Mouse (Mus musculus): ENCODE data around the gene Gpr34. TPM values are rescaled to one million over a fixed set of nuclear protein-coding genes. Genes with fewer than 3 reads are reported as not detected.

Gpr34 gene
- 0.28 and 0.38 TPM in 2 replicates for polyA plus RNA-seq (2015; fragmentation: Nextera tagmentation; extraction: Ambion mirVana)

DNA sequence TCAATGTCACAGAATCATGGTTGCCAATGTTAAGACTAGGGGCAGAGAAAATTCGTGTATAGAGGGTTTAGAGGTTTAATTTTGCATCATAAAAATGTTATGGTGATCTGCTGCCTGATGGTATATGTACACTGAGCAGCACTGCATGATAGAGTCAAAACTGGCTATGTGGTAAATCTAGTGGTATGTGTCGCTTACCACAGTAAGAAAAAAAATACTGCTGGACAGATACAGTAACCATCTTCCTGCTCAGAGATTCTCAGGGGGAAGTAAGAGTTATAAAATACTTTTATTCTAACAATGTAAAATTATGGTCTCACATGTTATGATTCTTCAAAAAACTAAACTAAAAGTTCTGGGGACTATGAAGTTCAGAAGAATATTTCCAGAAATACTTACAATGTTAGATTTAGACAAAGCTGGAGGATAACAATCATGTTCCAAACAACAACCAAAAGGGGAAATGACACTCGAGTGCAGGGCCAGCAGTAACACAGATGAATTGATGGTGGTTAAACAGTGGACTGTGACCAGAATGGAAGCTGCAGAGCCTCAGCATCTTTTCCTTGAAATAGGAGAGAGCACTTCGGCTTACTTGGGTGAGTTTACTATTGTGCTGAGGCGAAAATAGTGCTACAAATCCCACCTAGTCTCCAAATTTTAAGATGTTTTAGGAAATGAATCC is at the start of gene Gpr34:
TSS of gene Gpr34 (plus strand) at position 491 of the 685 bp plus-strand sequence.
- H3K4me1 ChIP-seq (ENCODE audit: control insufficient read depth, low read depth, low read length): no peaks in the 10 kb centered on the region
- no peaks in the 10 kb centered on the region for H3K27me3 ChIP-seq (ENCODE audit: control insufficient read depth, insufficient read depth, low read depth, low read length)
- no peaks in the 10 kb centered on the region for H3K9me3 ChIP-seq (replicated peaks; ENCODE audit: control insufficient read depth, low read length)
- no peak within 1 kb of the TSS for H3K9ac ChIP-seq (ENCODE audit: low read depth, low read length)
- H3K4me3 ChIP-seq (ENCODE audit: low read depth, low read length): no peak within 1 kb of the TSS
- H3K36me3 ChIP-seq (ENCODE audit: control insufficient read depth, insufficient read depth): no peaks in the 10 kb centered on the region
- no peak within 1 kb of the TSS for H3K4me2 ChIP-seq (ENCODE audit: low read depth, low read length)
- WGBS (ENCODE audit: insufficient replicate concordance): 27% methylated on average over 5 of the region's 5 CpGs
- ATAC-seq (ENCODE audit: low read depth): no peak
- H3K27ac ChIP-seq (ENCODE audit: low read length): no peak within 1 kb of the TSS

DNA sequence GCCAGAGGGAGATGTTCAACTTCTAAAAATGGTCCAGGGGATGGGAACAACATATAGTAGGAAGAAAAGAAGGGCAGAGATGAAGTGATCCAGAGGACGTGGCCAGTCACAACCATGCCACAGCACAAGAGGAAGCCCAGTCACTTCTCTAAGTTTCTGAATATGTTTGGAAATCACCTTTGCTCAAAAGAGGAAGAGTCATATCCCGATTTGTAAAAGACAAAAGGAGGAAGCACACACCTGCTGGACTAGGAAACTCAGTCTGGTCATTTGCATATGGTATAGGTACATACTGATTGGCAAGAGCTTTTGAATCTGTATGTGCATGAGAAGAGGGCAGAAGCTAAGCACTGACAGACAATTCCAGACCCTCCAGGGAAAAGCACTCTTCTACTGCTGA is 32.5 kb upstream of the Gpr34 start:
- Histone ChIP-seq H3K4me1 (ENCODE audit: control insufficient read depth, low read depth, low read length) (no peaks in the 10 kb centered on the region), H3K4me3 (ENCODE audit: low read depth, low read length) (no peak overlapping the region), H3K27me3 (ENCODE audit: control insufficient read depth, insufficient read depth, low read depth, low read length) (no peaks in the 10 kb centered on the region), H3K9ac (ENCODE audit: low read depth, low read length) (no peak overlapping the region), H3K4me2 (ENCODE audit: low read depth, low read length) (no peak overlapping the region), H3K27ac (ENCODE audit: low read length) (no peak overlapping the region), H3K9me3 (replicated peaks; ENCODE audit: control insufficient read depth, low read length) (no peaks in the 10 kb centered on the region), H3K36me3 (ENCODE audit: control insufficient read depth, insufficient read depth) (no peaks in the 10 kb centered on the region)
- 42% methylated on average over 2 of the region's 2 CpGs for WGBS (ENCODE audit: insufficient replicate concordance)
- no peak for ATAC-seq (ENCODE audit: low read depth)

DNA sequence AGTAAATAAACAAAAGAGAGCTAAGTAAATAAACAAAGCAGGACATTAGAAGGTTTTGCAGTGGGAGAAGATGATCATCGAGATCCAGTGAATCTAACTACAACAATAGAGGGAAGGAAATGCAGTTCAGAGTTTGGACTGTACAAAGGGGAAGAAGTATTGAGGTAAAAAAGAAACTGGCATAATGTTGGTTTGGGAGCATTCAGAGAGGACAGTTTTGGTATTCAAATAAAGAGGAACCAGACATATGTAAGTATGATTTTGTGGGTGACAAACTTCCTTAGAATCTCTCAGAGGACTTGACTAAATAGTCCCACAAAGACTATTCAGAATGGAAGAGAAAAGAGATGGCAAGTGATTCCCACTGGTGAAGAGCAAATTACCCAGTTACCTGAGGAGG is 31.9 kb upstream of the Gpr34 start:
- H3K4me1 ChIP-seq (ENCODE audit: control insufficient read depth, low read depth, low read length): no peaks in the 10 kb centered on the region
- no peaks in the 10 kb centered on the region for H3K27me3 ChIP-seq (ENCODE audit: control insufficient read depth, insufficient read depth, low read depth, low read length)
- no peak overlapping the region for H3K9ac ChIP-seq (ENCODE audit: low read depth, low read length)
- H3K27ac ChIP-seq (ENCODE audit: low read length): no peak overlapping the region
- ATAC-seq (ENCODE audit: low read depth): no peak
- no peaks in the 10 kb centered on the region for H3K36me3 ChIP-seq (ENCODE audit: control insufficient read depth, insufficient read depth)
- H3K9me3 ChIP-seq (replicated peaks; ENCODE audit: control insufficient read depth, low read length): no peaks in the 10 kb centered on the region
- 23% methylated on average over 1 of the region's 1 CpGs for WGBS (ENCODE audit: insufficient replicate concordance)
- H3K4me2 ChIP-seq (ENCODE audit: low read depth, low read length): no peak overlapping the region
- no peak overlapping the region for H3K4me3 ChIP-seq (ENCODE audit: low read depth, low read length)

DNA sequence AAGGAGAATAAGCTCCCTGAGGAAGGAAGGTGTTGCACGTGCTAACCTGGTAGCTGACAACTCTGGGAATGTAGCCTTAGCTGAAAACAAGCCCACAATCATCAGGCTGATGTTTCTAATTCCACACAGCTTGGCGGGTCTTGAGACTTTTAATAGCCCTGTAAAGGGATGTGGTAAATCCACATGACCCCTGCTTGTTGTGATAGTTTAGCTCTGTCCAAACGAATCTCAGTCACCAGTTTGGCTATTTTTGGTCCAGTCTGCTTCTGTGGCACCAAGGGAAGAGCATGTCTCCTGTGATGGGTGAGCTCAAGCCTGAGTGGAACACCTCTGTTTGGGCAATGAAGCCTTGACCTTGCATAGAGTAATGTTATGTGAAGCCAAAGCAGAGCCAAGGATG is 25.1 kb upstream of the Gpr34 start:
- H3K9me3 ChIP-seq (replicated peaks; ENCODE audit: control insufficient read depth, low read length): no peaks in the 10 kb centered on the region
- H3K36me3 ChIP-seq (ENCODE audit: control insufficient read depth, insufficient read depth): no peaks in the 10 kb centered on the region
- H3K9ac ChIP-seq (ENCODE audit: low read depth, low read length): no peak overlapping the region
- 37% methylated on average over 3 of the region's 3 CpGs for WGBS (ENCODE audit: insufficient replicate concordance)
- H3K4me3 ChIP-seq (ENCODE audit: low read depth, low read length): no peak overlapping the region
- no peak overlapping the region for H3K27ac ChIP-seq (ENCODE audit: low read length)
- H3K4me2 ChIP-seq (ENCODE audit: low read depth, low read length): no peak overlapping the region
- no peaks in the 10 kb centered on the region for H3K4me1 ChIP-seq (ENCODE audit: control insufficient read depth, low read depth, low read length)
- no peaks in the 10 kb centered on the region for H3K27me3 ChIP-seq (ENCODE audit: control insufficient read depth, insufficient read depth, low read depth, low read length)
- ATAC-seq (ENCODE audit: low read depth): no peak

DNA sequence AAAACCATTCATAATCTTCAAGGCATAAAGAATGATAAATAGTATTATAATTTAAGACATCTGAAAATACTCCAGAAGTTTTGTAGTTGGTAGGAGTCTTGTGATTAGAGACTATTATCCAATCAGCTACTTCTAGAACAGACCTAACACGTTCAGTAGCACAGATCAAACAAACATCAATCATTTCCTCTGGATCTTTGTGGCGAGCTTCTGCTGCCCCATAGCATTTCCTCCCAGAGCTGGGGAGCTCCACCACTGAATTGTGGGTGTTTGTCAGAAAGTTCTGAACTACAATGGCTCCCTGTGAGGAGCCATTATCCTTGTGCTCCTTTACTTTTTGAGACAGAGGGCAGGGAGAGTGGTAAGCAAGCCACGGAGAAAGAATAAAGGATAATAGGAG is 24.1 kb upstream of the Gpr34 start:
- no peaks in the 10 kb centered on the region for H3K4me1 ChIP-seq (ENCODE audit: control insufficient read depth, low read depth, low read length)
- H3K27me3 ChIP-seq (ENCODE audit: control insufficient read depth, insufficient read depth, low read depth, low read length): no peaks in the 10 kb centered on the region
- WGBS (ENCODE audit: insufficient replicate concordance): 28% methylated on average over 3 of the region's 3 CpGs
- no peak overlapping the region for H3K9ac ChIP-seq (ENCODE audit: low read depth, low read length)
- H3K4me2 ChIP-seq (ENCODE audit: low read depth, low read length): no peak overlapping the region
- H3K36me3 ChIP-seq (ENCODE audit: control insufficient read depth, insufficient read depth): no peaks in the 10 kb centered on the region
- ATAC-seq (ENCODE audit: low read depth): no peak
- no peak overlapping the region for H3K4me3 ChIP-seq (ENCODE audit: low read depth, low read length)
- no peak overlapping the region for H3K27ac ChIP-seq (ENCODE audit: low read length)
- H3K9me3 ChIP-seq (replicated peaks; ENCODE audit: control insufficient read depth, low read length): no peaks in the 10 kb centered on the region

DNA sequence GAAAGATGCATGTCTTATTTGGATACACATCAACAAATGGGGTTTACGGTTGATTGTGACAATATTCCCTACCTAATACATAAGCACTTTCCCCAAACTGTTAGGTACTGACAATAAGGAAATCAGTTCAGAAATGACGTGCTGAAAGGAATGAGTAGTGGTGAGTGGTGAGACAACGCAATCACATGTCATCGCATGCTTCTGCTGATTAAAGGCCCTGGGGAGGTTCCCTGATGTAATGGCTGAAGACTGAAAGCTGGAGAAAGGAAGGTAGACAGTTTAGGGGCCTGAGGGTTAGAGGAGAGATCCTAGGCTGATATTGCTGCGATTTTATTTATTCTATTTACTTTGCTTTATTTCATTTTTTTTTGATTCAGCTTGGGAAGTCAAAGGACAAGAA is 20.8 kb upstream of the Gpr34 start:
- ATAC-seq (ENCODE audit: low read depth): no peak
- Histone ChIP-seq H3K4me2 (ENCODE audit: low read depth, low read length) (no peak overlapping the region), H3K27me3 (ENCODE audit: control insufficient read depth, insufficient read depth, low read depth, low read length) (no peaks in the 10 kb centered on the region), H3K36me3 (ENCODE audit: control insufficient read depth, insufficient read depth) (no peaks in the 10 kb centered on the region), H3K4me3 (ENCODE audit: low read depth, low read length) (no peak overlapping the region), H3K9ac (ENCODE audit: low read depth, low read length) (no peak overlapping the region), H3K27ac (ENCODE audit: low read length) (no peak overlapping the region), H3K4me1 (ENCODE audit: control insufficient read depth, low read depth, low read length) (no peaks in the 10 kb centered on the region), H3K9me3 (replicated peaks; ENCODE audit: control insufficient read depth, low read length) (no peaks in the 10 kb centered on the region)
- WGBS (ENCODE audit: insufficient replicate concordance): 74% methylated on average over 5 of the region's 5 CpGs

DNA sequence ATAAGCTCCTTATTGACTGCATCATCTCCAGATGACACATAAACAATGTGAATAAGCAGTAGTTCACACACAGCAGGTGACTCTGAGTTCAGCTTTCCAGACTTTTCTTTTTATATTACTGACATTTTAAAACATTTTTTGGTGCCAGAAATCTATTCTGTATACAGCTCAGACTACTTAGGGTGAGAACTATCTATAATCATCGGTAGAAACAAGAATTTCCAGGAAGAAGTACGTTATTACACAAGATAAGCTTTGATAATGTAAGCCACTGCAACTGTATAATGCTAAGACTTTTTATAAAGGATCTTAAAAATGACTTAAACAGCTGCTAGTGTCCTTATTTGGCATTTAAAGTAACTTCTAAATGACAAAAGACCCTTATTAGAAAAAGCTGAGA is 19.8 kb upstream of the Gpr34 start:
- Histone ChIP-seq H3K9me3 (replicated peaks; ENCODE audit: control insufficient read depth, low read length) (no peaks in the 10 kb centered on the region), H3K27me3 (ENCODE audit: control insufficient read depth, insufficient read depth, low read depth, low read length) (no peaks in the 10 kb centered on the region), H3K9ac (ENCODE audit: low read depth, low read length) (no peak overlapping the region), H3K4me2 (ENCODE audit: low read depth, low read length) (no peak overlapping the region), H3K4me3 (ENCODE audit: low read depth, low read length) (no peak overlapping the region), H3K4me1 (ENCODE audit: control insufficient read depth, low read depth, low read length) (no peaks in the 10 kb centered on the region), H3K36me3 (ENCODE audit: control insufficient read depth, insufficient read depth) (no peaks in the 10 kb centered on the region), H3K27ac (ENCODE audit: low read length) (no peak overlapping the region)
- WGBS (ENCODE audit: insufficient replicate concordance): 35% methylated on average over 2 of the region's 2 CpGs
- no peak for ATAC-seq (ENCODE audit: low read depth)

DNA sequence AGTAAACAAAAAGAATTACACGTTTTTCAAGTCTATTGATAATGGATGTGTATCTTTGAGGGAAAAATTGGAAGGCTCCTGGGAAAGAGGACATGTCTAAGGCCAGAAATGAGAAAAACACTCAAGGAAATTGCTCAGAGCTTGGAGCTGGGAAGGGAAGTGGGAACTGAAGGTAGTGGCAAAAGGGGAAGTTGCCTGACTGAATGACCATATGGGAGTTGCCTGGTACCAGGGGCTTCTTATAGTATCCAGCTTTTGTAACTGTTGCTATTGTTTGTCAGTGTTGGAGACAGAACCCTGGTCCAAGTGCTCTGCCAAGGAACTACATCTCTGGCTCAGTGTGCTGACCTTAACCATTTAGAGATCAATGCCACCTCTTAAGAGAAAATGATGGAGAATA is 15.2 kb upstream of the Gpr34 start:
- no peak for ATAC-seq (ENCODE audit: low read depth)
- WGBS (ENCODE audit: insufficient replicate concordance): 29% methylated on average over 1 of the region's 1 CpGs
- no peak overlapping the region for H3K4me2 ChIP-seq (ENCODE audit: low read depth, low read length)
- no peaks in the 10 kb centered on the region for H3K36me3 ChIP-seq (ENCODE audit: control insufficient read depth, insufficient read depth)
- H3K9ac ChIP-seq (ENCODE audit: low read depth, low read length): no peak overlapping the region
- no peaks in the 10 kb centered on the region for H3K4me1 ChIP-seq (ENCODE audit: control insufficient read depth, low read depth, low read length)
- no peak overlapping the region for H3K4me3 ChIP-seq (ENCODE audit: low read depth, low read length)
- H3K27me3 ChIP-seq (ENCODE audit: control insufficient read depth, insufficient read depth, low read depth, low read length): no peaks in the 10 kb centered on the region
- H3K9me3 ChIP-seq (replicated peaks; ENCODE audit: control insufficient read depth, low read length): no peaks in the 10 kb centered on the region
- H3K27ac ChIP-seq (ENCODE audit: low read length): no peak overlapping the region

DNA sequence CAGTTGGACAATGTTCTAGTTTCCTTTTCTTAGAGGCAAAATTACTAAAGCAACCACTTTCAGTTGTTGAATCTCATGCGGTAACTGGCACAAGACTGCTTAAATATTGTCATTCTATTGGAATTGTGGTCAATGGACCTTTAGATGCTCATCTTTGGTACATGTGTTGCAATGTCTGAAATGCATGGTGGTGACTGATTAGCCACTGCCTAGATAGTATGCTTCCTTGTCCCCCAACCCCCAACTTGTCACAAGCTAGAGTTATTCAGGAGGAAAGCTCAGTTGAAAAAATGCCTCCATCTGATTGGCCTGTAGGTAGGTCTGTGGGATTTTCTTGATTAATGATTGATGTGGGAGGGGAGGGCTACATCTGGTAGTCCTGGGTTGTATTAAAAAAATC is 14.6 kb upstream of the Gpr34 start:
- ATAC-seq (ENCODE audit: low read depth): no peak
- Histone ChIP-seq H3K9ac (ENCODE audit: low read depth, low read length) (no peak overlapping the region), H3K4me3 (ENCODE audit: low read depth, low read length) (no peak overlapping the region), H3K36me3 (ENCODE audit: control insufficient read depth, insufficient read depth) (no peaks in the 10 kb centered on the region), H3K4me2 (ENCODE audit: low read depth, low read length) (no peak overlapping the region), H3K9me3 (replicated peaks; ENCODE audit: control insufficient read depth, low read length) (no peaks in the 10 kb centered on the region), H3K27me3 (ENCODE audit: control insufficient read depth, insufficient read depth, low read depth, low read length) (no peaks in the 10 kb centered on the region), H3K4me1 (ENCODE audit: control insufficient read depth, low read depth, low read length) (no peaks in the 10 kb centered on the region), H3K27ac (ENCODE audit: low read length) (no peak overlapping the region)
- WGBS (ENCODE audit: insufficient replicate concordance): 36% methylated on average over 1 of the region's 1 CpGs

All from liver, embryonic 16.5 days (tissue).